Mouse (Mus musculus): ENCODE data around the gene Wdfy3.

GRCm38 (mm10) chr5:102070788-102071187 is 1.1 kb upstream of the Wdfy3 start:
- TF ChIP-seq CTCF (IDR thresholded peaks at IDR 0.05; ENCODE audit: extremely low read depth, insufficient read depth, low read length) (no peak), POLR2A (IDR thresholded peaks at IDR 0.05; ENCODE audit: extremely low read depth, insufficient read depth, low read length) (no peak)
